Mouse (Mus musculus) small intestine, adult 2 months (tissue): ENCODE results near the gene Shroom3. TPM values are rescaled to one million over a fixed set of nuclear protein-coding genes. Genes with fewer than 3 reads are reported as not detected.

Source experiments
- H3K27ac ChIP-seq: fragments of 200-500 bp; 2 replicates; pipeline ENCODE4 v1.5.1; 2012; ENCODE audit warnings: low read depth, low read length, control low read depth, inconsistent platforms; ENCODE audit not compliant: insufficient read depth
- H3K27me3 ChIP-seq: fragments of 200-500 bp; 2 replicates; pipeline ENCODE4 v1.6.1; 2012; ENCODE audit warnings: mild to moderate bottlenecking, moderate library complexity, low read length, inconsistent platforms; ENCODE audit not compliant: control insufficient read depth, insufficient read depth
- H3K36me3 ChIP-seq: fragments of 200-500 bp; 2 replicates; pipeline ENCODE4 v1.6.1; 2012; ENCODE audit warnings: mild to moderate bottlenecking, low read length, control low read depth, inconsistent platforms; ENCODE audit not compliant: control insufficient read depth, insufficient read depth
- H3K4me1 ChIP-seq: fragments of 200-500 bp; 2 replicates; pipeline ENCODE4 v1.6.1; 2012; ENCODE audit warnings: low read length, inconsistent platforms, mixed read lengths; ENCODE audit not compliant: control insufficient read depth, insufficient read depth, insufficient read length
- H3K4me3 ChIP-seq: fragments of 200-500 bp; 2 replicates; pipeline ENCODE4 v1.5.1; 2012; ENCODE audit warnings: low read depth, mild to moderate bottlenecking, control low read depth, inconsistent platforms, low read length, moderate library complexity
- CTCF ChIP-seq: fragments of 200-500 bp; IDR thresholded peaks from 2 replicates; pipeline ENCODE4 v1.5.1; 2012; ENCODE audit warnings: low read depth, mild to moderate bottlenecking, control low read depth, inconsistent platforms, low read length, moderate library complexity, mixed read lengths; ENCODE audit not compliant: insufficient replicate concordance, insufficient read length; ENCODE audit errors: extremely low read depth
- POLR2A ChIP-seq: fragments of 200-500 bp; IDR thresholded peaks from 2 replicates; pipeline ENCODE4 v1.6.1; 2012; ENCODE audit warnings: low read depth, mild to moderate bottlenecking, control low read depth, inconsistent platforms, low read length, moderate library complexity
- WGBS: fragments of 180-500 bp; shearing (Covaris S2); methylation state at CpG from one replicate; pipeline ENCODE4 v1.1.7; 2018; 5-methylcytosine and 5-hydroxymethylcytosine counted together
- polyA plus RNA-seq: library from polyadenylated mRNA; depleted of rRNA; stranded (reverse); fragments of >200 nt; gene quantifications from 2 replicates; pipeline ENCODE4 v1.2.3, GENCODE M21; 2012

Shroom3 gene
- polyA plus RNA-seq, 1 experiment, result 111 TPM

DNA sequence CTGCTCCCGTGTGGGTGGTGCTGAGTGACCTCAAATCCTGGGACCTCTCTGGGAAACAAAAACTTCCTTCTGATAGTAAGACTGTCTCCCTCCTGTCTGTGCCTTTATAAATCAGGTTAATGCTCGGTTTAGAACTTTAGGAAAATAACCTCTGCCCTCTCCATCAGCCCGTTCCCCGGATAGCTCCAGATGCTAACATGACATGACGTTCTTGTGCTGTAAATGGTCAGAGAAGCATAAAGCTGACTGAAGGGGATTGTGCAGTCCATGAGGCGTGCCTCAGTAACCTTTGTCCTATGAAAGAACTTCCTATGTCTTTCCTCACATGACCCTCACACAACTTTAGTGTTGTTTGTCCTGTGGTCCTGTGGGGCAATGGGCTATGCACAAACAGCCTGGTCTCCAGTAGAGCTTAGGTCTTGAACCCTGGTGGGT lies 84.6 kb downstream of the Shroom3 start:
- WGBS, result 24% methylated on average over 6 of the region's 6 CpGs
- H3K4me1 ChIP-seq, result peaks cover 19% of the 10 kb centered on the region
- H3K27ac ChIP-seq, result peak overlapping the region; percentile 60
- no peaks in the 10 kb centered on the region for H3K27me3 ChIP-seq
- H3K36me3 ChIP-seq, result no peaks in the 10 kb centered on the region
- H3K4me3 ChIP-seq, result no peak overlapping the region
- no peak for TF ChIP-seq CTCF
- no peak for TF ChIP-seq POLR2A

DNA sequence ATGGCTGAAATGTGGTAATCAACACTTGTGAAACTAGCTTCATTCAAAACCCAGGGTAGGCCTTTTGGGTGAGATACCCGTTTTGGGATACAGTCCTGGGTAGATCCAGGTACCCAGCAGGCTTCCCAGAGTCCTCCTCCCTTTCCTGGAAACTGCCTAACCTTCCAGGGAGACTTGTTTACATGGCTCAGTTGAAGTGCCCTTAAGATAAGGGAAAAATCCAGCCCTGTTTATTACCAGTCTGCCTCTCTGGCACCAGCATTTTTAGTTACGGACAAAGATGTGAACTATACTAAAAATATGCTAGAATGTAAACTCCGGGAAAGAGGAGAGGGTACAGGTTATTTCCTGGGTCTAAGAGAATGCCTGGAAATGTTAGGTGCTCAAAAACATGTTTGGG lies 90.6 kb downstream of the Shroom3 start:
- Histone ChIP-seq H3K4me3 (no peak overlapping the region), H3K27me3 (no peaks in the 10 kb centered on the region), H3K36me3 (no peaks in the 10 kb centered on the region), H3K27ac (peak overlapping the region; percentile 90), H3K4me1 (peaks cover 13% of the 10 kb centered on the region)
- TF ChIP-seq CTCF (no peak), POLR2A (no peak)
- WGBS, result 19% methylated on average over 3 of the region's 3 CpGs

DNA sequence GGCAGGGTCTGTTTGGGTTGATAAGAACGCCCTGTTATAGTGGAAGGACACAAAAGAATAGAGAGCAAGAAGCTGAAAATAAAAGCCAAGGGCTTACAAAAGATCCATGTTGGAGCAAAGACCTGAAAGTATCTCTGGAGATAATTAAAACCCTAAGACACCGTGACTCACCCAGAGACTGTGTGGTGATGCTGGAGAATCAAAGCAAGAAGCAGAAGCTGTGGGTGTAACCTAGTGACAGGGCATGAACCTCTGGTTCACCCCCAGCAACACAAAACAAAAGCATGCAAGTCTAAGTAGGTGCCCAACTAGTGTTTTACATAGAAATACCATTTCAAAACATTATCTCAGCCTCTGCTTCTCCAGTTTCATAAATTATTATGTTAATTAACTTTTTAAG lies 91.2 kb downstream of the Shroom3 start:
- no peak for TF ChIP-seq CTCF
- no peak for TF ChIP-seq POLR2A
- Histone ChIP-seq H3K27ac (peak overlapping the region; percentile 90), H3K4me3 (no peak overlapping the region), H3K36me3 (no peaks in the 10 kb centered on the region), H3K27me3 (no peaks in the 10 kb centered on the region), H3K4me1 (peaks cover 13% of the 10 kb centered on the region)
- 56% methylated on average over 2 of the region's 2 CpGs for WGBS

DNA sequence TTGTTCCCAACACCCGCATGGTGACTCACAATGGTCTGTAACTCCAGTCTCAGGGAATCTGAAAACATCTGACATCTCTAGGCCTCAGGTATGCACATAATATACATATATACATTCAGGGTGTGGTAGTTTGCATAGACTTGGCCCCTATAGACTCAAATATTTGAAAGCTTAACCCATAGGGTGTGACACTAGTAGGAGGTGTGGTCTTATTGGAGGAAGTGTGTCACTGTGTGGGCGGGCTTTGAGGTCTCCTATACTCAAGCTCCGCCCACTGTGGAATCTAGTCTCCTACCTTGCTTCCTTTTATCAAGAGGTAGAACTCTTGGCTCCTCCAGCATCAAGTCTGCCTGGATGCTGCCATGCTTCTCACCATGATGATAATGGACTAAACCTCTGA lies 91.7 kb downstream of the Shroom3 start:
- Histone ChIP-seq H3K4me1 (peaks cover 13% of the 10 kb centered on the region), H3K27ac (peak overlapping the region; percentile 90; the same call in 1 of the 2 replicates), H3K4me3 (no peak overlapping the region), H3K36me3 (no peaks in the 10 kb centered on the region), H3K27me3 (no peaks in the 10 kb centered on the region)
- TF ChIP-seq POLR2A (no peak), CTCF (no peak)
- WGBS, result 96% methylated on average over 3 of the region's 3 CpGs

DNA sequence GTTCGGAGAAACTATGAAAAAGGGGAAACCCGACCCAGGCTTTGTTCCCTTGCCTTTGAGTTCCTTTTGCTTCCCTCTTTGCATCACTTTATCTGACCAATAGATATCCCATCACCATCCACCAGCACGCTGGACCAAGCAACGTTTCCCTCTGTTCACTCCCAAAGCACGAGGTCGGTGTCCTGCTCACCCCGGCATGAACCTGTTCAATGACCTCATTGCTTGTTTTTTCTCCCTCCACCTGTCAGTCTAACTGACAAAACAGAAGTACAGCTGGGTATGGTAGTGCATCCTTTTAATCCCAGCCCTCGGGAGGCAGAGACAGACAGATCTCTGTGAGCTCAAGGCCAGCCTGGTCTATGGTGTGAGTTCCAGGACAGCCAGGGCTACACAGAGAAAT lies 95.2 kb downstream of the Shroom3 start:
- TF ChIP-seq CTCF (no peak), POLR2A (no peak)
- WGBS, result 79% methylated on average over 8 of the region's 8 CpGs

DNA sequence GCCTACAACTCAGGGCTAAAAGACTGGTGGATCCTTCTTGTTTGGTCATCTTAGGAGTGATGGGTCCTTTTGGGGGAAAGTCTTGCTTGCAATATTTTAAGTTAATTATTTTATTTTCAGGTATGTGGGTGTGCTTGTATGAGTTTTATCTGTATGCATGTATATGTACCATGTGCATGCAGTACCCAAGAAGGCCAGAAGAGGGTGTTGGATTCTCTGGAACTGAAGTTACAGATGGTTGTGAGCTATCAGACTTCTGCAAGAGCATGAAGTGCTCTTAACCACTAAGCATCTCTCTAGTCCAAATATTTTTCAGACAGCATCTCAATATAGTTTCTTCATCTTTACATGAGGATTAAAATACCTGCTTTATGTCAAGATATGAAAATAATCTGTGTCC lies 97.8 kb downstream of the Shroom3 start:
- no peaks in the 10 kb centered on the region; the same call in 1 of the 2 replicates for H3K4me1 ChIP-seq
- no peak overlapping the region for H3K27ac ChIP-seq
- no peaks in the 10 kb centered on the region for H3K36me3 ChIP-seq
- TF ChIP-seq POLR2A (no peak), CTCF (no peak)
- no peak overlapping the region for H3K4me3 ChIP-seq
- H3K27me3 ChIP-seq, result no peaks in the 10 kb centered on the region

More for the DNA sequence above, 95.2 kb downstream of the Shroom3 start:
- H3K4me1 ChIP-seq, result peaks cover 7% of the 10 kb centered on the region
- no peak overlapping the region for H3K27ac ChIP-seq
- no peaks in the 10 kb centered on the region for H3K36me3 ChIP-seq
- H3K27me3 ChIP-seq, result no peaks in the 10 kb centered on the region
- H3K4me3 ChIP-seq, result no peak overlapping the region

DNA sequence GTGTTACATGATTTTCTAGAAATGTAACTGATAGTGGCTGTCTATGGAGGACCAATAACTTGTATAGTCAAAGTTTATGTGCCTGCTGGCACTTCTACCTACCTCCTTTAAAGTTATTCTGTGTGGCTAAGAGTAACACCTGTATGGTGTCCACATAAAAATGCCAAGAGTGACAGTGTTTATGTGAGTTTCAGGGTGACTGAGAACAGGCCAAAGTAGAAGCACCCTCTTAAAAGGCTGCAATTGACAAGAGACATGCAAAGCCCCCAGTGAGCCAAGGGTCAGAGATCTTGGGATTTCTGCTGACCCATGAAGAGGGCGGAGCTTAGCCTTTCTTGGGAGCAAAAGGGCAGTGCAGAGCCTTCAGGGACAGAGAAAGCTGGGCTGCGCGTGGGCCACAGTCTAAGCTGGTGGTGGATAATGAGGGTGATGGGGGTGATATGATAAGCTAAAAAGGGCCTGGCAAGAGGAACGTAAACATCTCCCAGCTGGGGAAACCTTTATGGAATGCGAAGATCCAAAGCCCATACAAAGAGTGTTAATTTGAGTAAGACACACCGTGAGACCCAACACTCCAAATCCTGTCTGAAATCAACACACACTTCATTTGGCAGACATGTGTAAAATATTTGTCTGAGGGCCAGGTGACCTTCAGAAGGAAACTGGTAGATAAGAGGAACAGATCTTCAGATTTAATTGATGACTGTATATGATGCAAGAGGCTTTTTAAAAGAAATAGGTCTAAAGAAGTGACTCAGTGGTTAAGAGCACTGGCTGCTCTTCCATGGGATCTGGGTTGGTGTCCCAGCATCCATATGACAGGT lies 101.0 kb downstream of the Shroom3 start:
- TF ChIP-seq CTCF (no peak), POLR2A (no peak)
- Histone ChIP-seq H3K27ac (no peak overlapping the region), H3K4me3 (no peak overlapping the region), H3K36me3 (no peaks in the 10 kb centered on the region), H3K4me1 (no peaks in the 10 kb centered on the region; the same call in 1 of the 2 replicates), H3K27me3 (no peaks in the 10 kb centered on the region)
- 53% methylated on average over 6 of the region's 6 CpGs for WGBS
